Mouse (Mus musculus): ENCODE measurements around the gene Hist1h3e. TPM values are rescaled to one million over a fixed set of nuclear protein-coding genes. Genes with fewer than 3 reads are reported as not detected.

Hist1h3e gene
- polyA plus RNA-seq, 1 experiment from 2014 or later = 5.6 TPM

DNA sequence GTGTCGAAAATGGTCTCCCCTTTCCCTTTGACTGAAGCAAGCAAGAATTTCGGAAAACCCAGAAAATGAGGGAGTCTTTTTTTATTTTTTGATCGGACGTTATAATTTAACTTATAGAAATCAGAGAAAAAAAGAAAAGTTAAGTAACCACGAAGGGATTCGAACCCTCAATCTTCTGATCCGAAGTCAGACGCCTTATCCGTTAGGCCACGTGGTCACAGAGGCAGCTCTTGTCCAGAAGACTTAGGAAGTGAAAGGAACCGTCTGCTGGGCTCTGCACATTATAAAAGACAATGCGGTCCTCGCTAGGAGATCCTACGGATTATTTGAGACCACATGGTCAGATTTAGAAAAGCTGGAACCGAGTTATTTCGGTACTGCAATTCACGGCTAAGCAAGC lies 35.9 kb downstream of the Hist1h3e start:
- peak overlapping the region; percentile 53 for H3K4me3 ChIP-seq
- no peaks in the 10 kb centered on the region for H3K27me3 ChIP-seq (ENCODE audit: insufficient read depth, poor library complexity, severe bottlenecking)
- H3K9me3 ChIP-seq = no peaks in the 10 kb centered on the region
- no peaks in the 10 kb centered on the region for H3K36me3 ChIP-seq
- H3K4me1 ChIP-seq (replicated peaks) = peaks cover 31% of the 10 kb centered on the region
- under 1% methylated on average over 17 of the region's 17 CpGs for WGBS
- peak overlapping the region; percentile 84 for H3K27ac ChIP-seq
- DNase-seq (ENCODE audit: low spot score) = peak; percentile 92

DNA sequence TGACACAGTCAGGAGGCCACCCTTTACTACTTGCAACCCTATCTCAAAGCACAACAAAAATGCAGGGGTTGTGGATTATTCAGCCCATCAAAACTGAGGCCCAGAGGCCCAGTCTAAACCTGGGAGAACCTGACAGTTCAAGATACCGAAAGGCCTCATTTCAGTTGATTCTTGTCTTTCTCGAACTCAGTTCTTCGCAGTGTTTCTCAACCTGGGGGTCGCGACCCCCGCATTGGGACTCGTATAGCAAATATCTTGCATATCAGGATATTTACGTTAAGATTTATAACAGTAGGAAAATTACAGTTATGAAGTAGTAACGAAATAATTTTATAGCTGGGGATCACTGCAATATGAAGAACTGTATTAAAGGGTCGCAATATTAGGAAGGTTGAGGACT lies 36.3 kb downstream of the Hist1h3e start:
- H3K9me3 ChIP-seq = no peaks in the 10 kb centered on the region
- peak overlapping the region; percentile 16; the same call in 1 of the 2 replicates for H3K27ac ChIP-seq
- peak; percentile 58 for DNase-seq (ENCODE audit: low spot score)
- 2% methylated on average over 10 of the region's 10 CpGs for WGBS
- no peaks in the 10 kb centered on the region for H3K27me3 ChIP-seq (ENCODE audit: insufficient read depth, poor library complexity, severe bottlenecking)
- H3K4me3 ChIP-seq = peak overlapping the region; percentile 53
- H3K4me1 ChIP-seq (replicated peaks) = peaks cover 31% of the 10 kb centered on the region
- no peaks in the 10 kb centered on the region for H3K36me3 ChIP-seq

DNA sequence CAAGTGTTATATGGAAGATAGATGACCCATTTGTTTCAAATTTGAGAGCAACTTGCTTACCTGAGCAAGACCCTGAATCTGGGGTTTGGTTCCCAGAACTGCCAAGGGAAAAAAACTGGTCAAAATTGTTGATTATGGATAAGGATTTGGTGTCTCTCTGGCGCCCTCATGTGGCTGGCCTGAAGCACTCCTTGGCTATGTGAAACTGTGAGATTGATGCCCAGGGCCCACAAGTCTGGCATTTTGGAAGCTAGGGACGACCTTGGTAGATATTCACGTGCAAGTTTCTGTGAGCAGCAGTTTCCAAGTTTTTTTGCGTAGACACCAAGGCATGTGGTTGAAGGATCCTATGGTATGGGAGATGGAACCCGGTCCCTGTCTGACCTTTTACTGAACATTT lies 37.5 kb downstream of the Hist1h3e start:
- Histone ChIP-seq H3K4me3 (peak overlapping the region; percentile 23; the same call in 1 of the 2 replicates), H3K36me3 (no peaks in the 10 kb centered on the region), H3K27me3 (ENCODE audit: insufficient read depth, poor library complexity, severe bottlenecking) (no peaks in the 10 kb centered on the region), H3K27ac (no peak overlapping the region), H3K9me3 (no peaks in the 10 kb centered on the region), H3K4me1 (replicated peaks) (peaks cover 28% of the 10 kb centered on the region)
- DNase-seq (ENCODE audit: low spot score) = peak; percentile 86
- 8% methylated on average over 5 of the region's 5 CpGs for WGBS

DNA sequence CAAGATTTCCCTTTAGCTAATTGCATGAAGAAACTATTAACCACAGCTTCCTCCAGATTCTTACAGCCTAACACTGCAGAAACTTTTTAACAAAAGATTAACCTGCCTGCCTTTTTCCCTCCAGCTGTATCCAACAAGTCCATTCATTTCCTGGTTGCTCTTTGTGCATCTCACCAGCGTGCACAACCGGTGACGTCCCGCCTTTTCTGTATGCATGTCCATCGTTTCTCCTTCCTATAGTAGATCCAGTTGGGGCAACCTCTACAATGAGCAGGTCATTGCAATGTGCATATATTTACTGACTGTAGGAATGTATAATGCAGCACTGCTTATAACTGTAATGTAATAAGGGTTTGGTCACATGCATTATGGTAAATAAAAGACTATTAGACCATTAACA lies 38.2 kb downstream of the Hist1h3e start:
- H3K27me3 ChIP-seq (ENCODE audit: insufficient read depth, poor library complexity, severe bottlenecking) = no peaks in the 10 kb centered on the region
- no peak overlapping the region for H3K27ac ChIP-seq
- no peaks in the 10 kb centered on the region for H3K36me3 ChIP-seq
- no peaks in the 10 kb centered on the region for H3K9me3 ChIP-seq
- DNase-seq (ENCODE audit: low spot score) = no peak
- no peak overlapping the region for H3K4me3 ChIP-seq
- WGBS = 56% methylated on average over 5 of the region's 5 CpGs
- H3K4me1 ChIP-seq (replicated peaks) = peaks cover 22% of the 10 kb centered on the region

DNA sequence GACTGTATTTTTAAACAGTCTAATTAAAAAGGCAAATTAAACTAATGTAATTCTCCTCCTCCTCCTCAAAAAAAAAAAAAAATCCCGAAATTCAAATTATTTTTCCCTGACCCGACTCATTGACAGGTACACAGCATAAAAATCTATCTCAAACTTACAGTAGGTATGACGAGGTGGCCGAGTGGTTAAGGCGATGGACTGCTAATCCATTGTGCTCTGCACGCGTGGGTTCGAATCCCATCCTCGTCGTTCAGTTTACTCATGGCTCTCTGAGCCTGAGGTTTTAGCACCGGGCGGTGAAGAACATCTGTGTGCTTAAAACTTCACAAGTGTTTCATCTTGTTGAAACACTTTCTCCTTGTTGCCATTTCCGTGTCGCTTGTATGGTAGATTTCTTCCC lies 40.5 kb downstream of the Hist1h3e start:
- Histone ChIP-seq H3K36me3 (no peaks in the 10 kb centered on the region), H3K9me3 (no peaks in the 10 kb centered on the region), H3K4me1 (replicated peaks) (peaks cover 9% of the 10 kb centered on the region; the same call in 1 of the 2 replicates), H3K27me3 (ENCODE audit: insufficient read depth, poor library complexity, severe bottlenecking) (no peaks in the 10 kb centered on the region), H3K27ac (no peak overlapping the region), H3K4me3 (peak overlapping the region; percentile 28; the same call in 1 of the 2 replicates)
- under 1% methylated on average over 14 of the region's 14 CpGs for WGBS
- DNase-seq (ENCODE audit: low spot score) = peak; percentile 79

DNA sequence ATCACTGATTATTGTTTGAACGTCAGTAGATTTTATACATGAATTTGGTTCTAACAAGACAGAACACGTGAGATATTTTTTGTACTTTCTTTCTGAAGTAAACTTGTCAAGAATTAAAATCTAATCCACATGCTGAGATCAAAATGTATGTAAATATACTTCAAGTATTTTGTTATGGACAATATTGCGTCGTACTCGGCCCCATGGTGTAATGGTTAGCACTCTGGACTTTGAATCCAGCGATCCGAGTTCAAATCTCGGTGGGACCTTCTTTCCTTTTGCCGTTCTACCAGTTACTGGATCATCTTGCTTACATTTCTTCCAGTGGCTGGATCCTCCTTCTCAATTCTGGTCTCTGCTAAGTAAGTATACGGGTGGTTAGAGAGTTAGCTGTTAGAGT lies 42.8 kb downstream of the Hist1h3e start:
- WGBS = under 1% methylated on average over 10 of the region's 10 CpGs
- no peak overlapping the region for H3K27ac ChIP-seq
- H3K27me3 ChIP-seq (ENCODE audit: insufficient read depth, poor library complexity, severe bottlenecking) = no peaks in the 10 kb centered on the region
- peak; percentile 77 for DNase-seq (ENCODE audit: low spot score)
- H3K4me1 ChIP-seq (replicated peaks) = peaks cover 6% of the 10 kb centered on the region; the same call in 1 of the 2 replicates
- peak overlapping the region; percentile 58 for H3K4me3 ChIP-seq
- no peaks in the 10 kb centered on the region for H3K36me3 ChIP-seq
- no peaks in the 10 kb centered on the region for H3K9me3 ChIP-seq

DNA sequence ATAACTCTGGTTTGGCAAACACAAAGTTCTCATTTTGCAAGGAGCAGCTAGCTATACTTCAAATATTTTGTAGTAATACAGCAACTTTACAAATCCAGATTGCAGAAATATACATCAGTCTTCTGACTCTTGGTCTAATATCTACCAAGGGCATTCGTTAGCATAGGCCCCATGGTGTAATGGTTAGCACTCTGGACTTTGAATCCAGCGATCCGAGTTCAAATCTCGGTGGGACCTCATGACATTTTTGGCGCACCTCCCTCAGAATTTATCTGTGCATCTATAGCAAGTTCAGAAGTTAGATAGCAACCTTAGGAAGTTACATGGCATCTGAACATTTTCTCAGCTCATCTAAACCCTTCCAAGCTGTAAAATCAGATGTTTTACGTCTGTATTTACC lies 43.3 kb downstream of the Hist1h3e start:
- 0% methylated on average over 6 of the region's 6 CpGs for WGBS
- peak; percentile 80 for DNase-seq (ENCODE audit: low spot score)
- H3K36me3 ChIP-seq = no peaks in the 10 kb centered on the region
- peak overlapping the region; percentile 58 for H3K4me3 ChIP-seq
- peaks cover 6% of the 10 kb centered on the region; the same call in 1 of the 2 replicates for H3K4me1 ChIP-seq (replicated peaks)
- no peaks in the 10 kb centered on the region for H3K27me3 ChIP-seq (ENCODE audit: insufficient read depth, poor library complexity, severe bottlenecking)
- no peaks in the 10 kb centered on the region for H3K9me3 ChIP-seq
- H3K27ac ChIP-seq = no peak overlapping the region

DNA sequence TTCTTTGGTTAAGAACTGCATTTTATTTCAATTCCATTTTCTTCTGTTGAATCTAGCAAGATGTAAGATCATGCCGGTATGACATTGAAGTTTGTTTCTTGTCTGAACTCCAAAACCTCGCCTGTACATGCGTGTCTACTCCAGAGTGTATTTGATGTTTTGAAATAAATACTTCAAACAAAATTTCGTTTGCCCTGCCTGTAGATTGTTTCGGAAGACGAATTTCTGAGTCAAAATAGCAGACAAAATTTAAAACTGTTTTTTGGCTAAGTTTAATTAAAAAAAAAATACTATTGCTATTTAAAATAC lies 43.9 kb downstream of the Hist1h3e start:
- H3K27me3 ChIP-seq (ENCODE audit: insufficient read depth, poor library complexity, severe bottlenecking) = no peaks in the 10 kb centered on the region
- H3K36me3 ChIP-seq = no peaks in the 10 kb centered on the region
- H3K4me1 ChIP-seq (replicated peaks) = peaks cover 6% of the 10 kb centered on the region; the same call in 1 of the 2 replicates
- no peak for DNase-seq (ENCODE audit: low spot score)
- H3K4me3 ChIP-seq = peak overlapping the region; percentile 58
- under 1% methylated on average over 6 of the region's 6 CpGs for WGBS
- no peak overlapping the region for H3K27ac ChIP-seq
- H3K9me3 ChIP-seq = no peaks in the 10 kb centered on the region

DNA sequence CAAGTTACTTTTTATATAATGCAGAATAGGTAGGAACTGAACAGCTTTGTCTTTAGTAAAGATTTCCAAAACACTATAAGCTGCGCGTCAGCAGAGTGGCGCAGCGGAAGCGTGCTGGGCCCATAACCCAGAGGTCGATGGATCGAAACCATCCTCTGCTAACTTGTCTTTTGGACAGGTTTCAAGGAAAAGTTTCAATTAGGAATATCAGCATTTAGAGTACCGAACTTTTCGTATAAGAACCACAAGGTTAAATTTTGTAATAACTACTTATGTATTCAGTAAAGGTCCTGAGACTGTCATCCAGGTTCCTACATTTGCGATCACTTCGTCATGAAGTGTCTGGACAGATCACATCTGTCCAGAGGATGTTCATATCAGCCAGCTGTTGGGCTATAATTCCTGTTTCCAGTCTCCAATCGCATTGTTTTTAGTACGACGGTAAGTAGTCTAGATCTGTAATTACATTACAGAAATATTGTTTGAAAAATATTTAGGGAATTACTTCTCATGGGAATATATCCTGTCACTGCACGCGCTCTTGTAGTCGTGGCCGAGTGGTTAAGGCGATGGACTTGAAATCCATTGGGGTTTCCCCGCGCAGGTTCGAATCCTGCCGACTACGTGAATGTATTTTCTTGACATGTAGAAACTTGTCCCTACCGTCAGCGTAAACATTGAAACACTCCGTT lies 44.4 kb downstream of the Hist1h3e start:
- WGBS = under 1% methylated on average over 27 of the region's 27 CpGs
- no peaks in the 10 kb centered on the region for H3K27me3 ChIP-seq (ENCODE audit: insufficient read depth, poor library complexity, severe bottlenecking)
- H3K4me3 ChIP-seq = peak overlapping the region; percentile 58
- H3K9me3 ChIP-seq = no peaks in the 10 kb centered on the region
- peaks cover 6% of the 10 kb centered on the region; the same call in 1 of the 2 replicates for H3K4me1 ChIP-seq (replicated peaks)
- H3K27ac ChIP-seq = no peak overlapping the region
- peak; percentile 89 for DNase-seq (ENCODE audit: low spot score)
- H3K36me3 ChIP-seq = no peaks in the 10 kb centered on the region

DNA sequence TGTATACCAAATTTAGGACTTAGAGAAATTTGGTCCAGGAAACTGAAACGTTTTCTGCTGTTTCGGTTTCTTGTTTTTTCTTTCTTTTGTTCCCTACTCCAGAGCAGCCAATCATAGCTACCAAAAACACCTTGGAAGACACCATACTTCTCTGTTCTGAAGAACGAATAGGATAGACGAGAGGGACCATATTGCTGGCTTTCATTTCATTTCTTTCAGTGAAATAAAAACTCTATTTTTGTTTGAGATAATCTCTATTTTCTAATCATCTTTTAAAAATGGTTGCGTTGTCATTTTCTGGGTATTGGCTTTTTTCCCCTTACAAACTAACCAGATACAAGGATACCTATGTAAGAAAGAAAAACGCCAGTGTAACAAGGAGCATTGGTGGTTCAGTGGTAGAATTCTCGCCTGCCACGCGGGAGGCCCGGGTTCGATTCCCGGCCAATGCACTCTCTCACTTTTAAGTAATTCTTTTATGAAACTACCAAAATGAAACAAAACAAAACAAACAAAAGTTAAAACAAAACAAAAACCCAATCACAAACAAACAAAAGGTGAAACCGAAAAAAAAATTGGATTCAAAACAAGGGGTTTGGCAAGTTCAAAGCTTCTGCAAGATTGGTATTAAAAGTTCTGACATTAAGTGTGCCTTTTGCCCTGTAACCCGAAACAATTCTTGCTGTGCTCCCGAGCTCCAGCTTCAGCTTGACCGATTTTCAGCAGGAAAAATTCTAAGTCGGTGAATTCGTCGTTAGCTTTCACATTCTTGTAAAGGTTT lies 45.2 kb downstream of the Hist1h3e start:
- peak; percentile 64 for DNase-seq (ENCODE audit: low spot score)
- no peaks in the 10 kb centered on the region for H3K36me3 ChIP-seq
- H3K27me3 ChIP-seq (ENCODE audit: insufficient read depth, poor library complexity, severe bottlenecking) = no peaks in the 10 kb centered on the region
- no peaks in the 10 kb centered on the region for H3K9me3 ChIP-seq
- H3K27ac ChIP-seq = no peak overlapping the region
- peaks cover 6% of the 10 kb centered on the region; the same call in 1 of the 2 replicates for H3K4me1 ChIP-seq (replicated peaks)
- peak overlapping the region; percentile 58 for H3K4me3 ChIP-seq
- WGBS = under 1% methylated on average over 19 of the region's 19 CpGs

DNA sequence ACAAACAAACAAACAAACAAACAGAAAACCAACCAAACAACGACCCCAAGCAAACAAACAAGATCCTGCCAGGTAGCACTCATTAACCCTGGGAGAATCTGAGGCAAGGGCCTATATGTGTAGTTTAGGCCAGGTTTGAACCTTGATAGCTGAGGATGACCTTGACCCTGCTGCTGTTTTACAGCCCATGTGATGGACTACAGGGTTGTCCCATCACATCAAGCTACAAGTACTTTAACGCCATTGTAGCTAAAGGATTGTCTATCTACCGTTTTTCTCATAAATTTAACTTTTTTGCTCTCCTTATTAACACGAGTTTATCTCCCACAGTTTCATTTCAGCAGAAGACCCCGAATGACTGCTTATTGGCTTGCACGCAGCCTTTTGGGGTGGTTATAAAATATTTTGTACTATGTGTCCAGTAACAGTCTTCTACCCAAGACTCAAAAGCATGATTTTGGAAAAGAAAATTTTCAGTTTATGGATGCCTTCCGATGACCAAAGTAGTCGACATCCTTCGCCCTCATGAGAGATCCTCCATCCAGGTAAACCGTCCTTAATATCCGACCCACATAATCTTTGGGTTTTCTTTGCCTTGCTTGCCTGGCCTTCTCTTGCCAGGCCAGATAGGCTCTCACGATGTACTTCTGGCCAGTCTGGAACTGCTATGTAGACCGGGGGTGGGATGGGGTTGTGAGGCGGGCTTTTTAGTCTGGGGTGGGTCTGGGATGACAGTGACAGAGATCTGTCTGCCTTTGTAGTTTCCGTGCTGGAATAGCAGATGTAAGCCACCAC lies 46.1 kb downstream of the Hist1h3e start:
- no peaks in the 10 kb centered on the region for H3K36me3 ChIP-seq

DNA sequence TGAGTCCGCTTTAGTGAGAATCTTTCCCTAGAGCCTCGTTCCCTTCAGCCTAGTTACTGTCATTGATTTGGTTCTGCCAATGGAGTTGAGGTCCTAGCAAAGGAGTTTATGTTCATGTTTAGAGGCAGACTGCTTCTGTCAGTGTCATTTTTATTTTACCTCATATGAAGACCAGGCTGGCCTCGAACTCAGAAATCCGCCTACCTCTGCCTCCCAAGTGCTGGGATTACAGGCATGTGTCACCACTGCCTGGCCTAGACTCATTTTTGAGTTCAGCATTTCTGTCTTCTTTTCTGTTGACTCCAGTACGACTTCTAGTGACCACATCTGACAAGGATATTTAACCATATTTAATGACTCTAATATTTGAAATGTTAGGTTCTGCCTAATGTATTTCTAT lies 46.9 kb downstream of the Hist1h3e start:
- DNase-seq (ENCODE audit: low spot score) = no peak
- WGBS = 78% methylated on average over 5 of the region's 5 CpGs
- Histone ChIP-seq H3K4me3 (no peak overlapping the region), H3K27ac (no peak overlapping the region), H3K36me3 (no peaks in the 10 kb centered on the region), H3K9me3 (no peaks in the 10 kb centered on the region), H3K4me1 (replicated peaks) (peaks cover 7% of the 10 kb centered on the region; the same call in 1 of the 2 replicates), H3K27me3 (ENCODE audit: insufficient read depth, poor library complexity, severe bottlenecking) (no peaks in the 10 kb centered on the region)

More for the DNA sequence above, 46.1 kb downstream of the Hist1h3e start:
- no peaks in the 10 kb centered on the region for H3K27me3 ChIP-seq (ENCODE audit: insufficient read depth, poor library complexity, severe bottlenecking)
- H3K4me3 ChIP-seq = peak overlapping the region; percentile 58
- DNase-seq (ENCODE audit: low spot score) = peak; percentile 35
- H3K27ac ChIP-seq = no peak overlapping the region
- WGBS = 55% methylated on average over 15 of the region's 15 CpGs
- peaks cover 6% of the 10 kb centered on the region; the same call in 1 of the 2 replicates for H3K4me1 ChIP-seq (replicated peaks)
- H3K9me3 ChIP-seq = no peaks in the 10 kb centered on the region

Data from hindbrain, embryonic 10.5 days (tissue).